Mouse (Mus musculus): Measurements from ENCODE around the gene Xpo5. TPM values are rescaled to one million over a fixed set of nuclear protein-coding genes. Genes with fewer than 3 reads are reported as not detected.

Xpo5 gene
- total RNA-seq, 2 experiments from 2014 or later: 23.0 to 26.8 TPM

- DNase-seq (ENCODE audit: low spot score in 2 of 2): peak; percentile 42 to 43
Measured at GRCm38 (mm10) chr17:46254106-46254505, 51.5 kb downstream of the Xpo5 start.

GRCm38 (mm10) chr17:46255147-46255546 lies 52.6 kb downstream of the Xpo5 start:
- DNase-seq (ENCODE audit: low spot score in 2 of 2): no peak

GRCm38 (mm10) chr17:46258279-46259053 lies 55.9 kb downstream of the Xpo5 start:
- DNase-seq (ENCODE audit: low spot score in 2 of 2): no peak

- DNase-seq (ENCODE audit: low spot score in 2 of 2): no peak
Measured at GRCm38 (mm10) chr17:46259675-46260074, 57.1 kb downstream of the Xpo5 start.

GRCm38 (mm10) chr17:46262201-46262694 lies 59.7 kb downstream of the Xpo5 start:
- no peak for DNase-seq (ENCODE audit: low spot score in 2 of 2)

- no peak for DNase-seq (ENCODE audit: low spot score in 2 of 2)
Measured at GRCm38 (mm10) chr17:46265502-46265901, 62.9 kb downstream of the Xpo5 start.

GRCm38 (mm10) chr17:46265918-46266618 lies 63.5 kb downstream of the Xpo5 start:
- DNase-seq (ENCODE audit: low spot score in 2 of 2): peak; percentile 72 to 80

- DNase-seq (ENCODE audit: low spot score in 2 of 2): no peak
Measured at GRCm38 (mm10) chr17:46266986-46267385, 64.4 kb downstream of the Xpo5 start.

GRCm38 (mm10) chr17:46267511-46267910 lies 64.9 kb downstream of the Xpo5 start:
- DNase-seq (ENCODE audit: low spot score in 2 of 2): no peak

GRCm38 (mm10) chr17:46268026-46268720 lies 65.6 kb downstream of the Xpo5 start:
- DNase-seq (ENCODE audit: low spot score in 2 of 2): no peak

- DNase-seq (ENCODE audit: low spot score in 2 of 2): peak in 1 of 2 experiments; percentile 60
Measured at GRCm38 (mm10) chr17:46269771-46270534, 67.4 kb downstream of the Xpo5 start.

- DNase-seq (ENCODE audit: low spot score in 2 of 2): no peak
Measured at GRCm38 (mm10) chr17:46272058-46272457, 69.5 kb downstream of the Xpo5 start.

- no peak for DNase-seq (ENCODE audit: low spot score in 2 of 2)
Measured at GRCm38 (mm10) chr17:46272675-46273074, 70.1 kb downstream of the Xpo5 start.

- no peak for DNase-seq (ENCODE audit: low spot score in 2 of 2)
Measured at GRCm38 (mm10) chr17:46273803-46274236, 71.2 kb downstream of the Xpo5 start.

GRCm38 (mm10) chr17:46274465-46274864 lies 71.9 kb downstream of the Xpo5 start:
- no peak for DNase-seq (ENCODE audit: low spot score in 2 of 2)

- DNase-seq (ENCODE audit: low spot score in 2 of 2): no peak
Measured at GRCm38 (mm10) chr17:46275034-46275433, 72.5 kb downstream of the Xpo5 start.

- DNase-seq (ENCODE audit: low spot score in 2 of 2): no peak
Measured at GRCm38 (mm10) chr17:46275506-46275905, 72.9 kb downstream of the Xpo5 start.

GRCm38 (mm10) chr17:46277586-46277985 lies 75.0 kb downstream of the Xpo5 start:
- DNase-seq (ENCODE audit: low spot score in 2 of 2): no peak

GRCm38 (mm10) chr17:46278011-46278765 lies 75.6 kb downstream of the Xpo5 start:
- no peak for DNase-seq (ENCODE audit: low spot score in 2 of 2)

GRCm38 (mm10) chr17:46282483-46283123 lies 80.0 kb downstream of the Xpo5 start, which contains the start of gene Tjap1:
Gene Tjap1, minus strand, starts transcription at chr17:46283026.
- DNase-seq (ENCODE audit: low spot score in 2 of 2): peak; percentile 84 to 88
